In genomic region chr1:158699276-158699675, GRCm38 (mm10) we compare ENCODE assay signal across 13 mouse cellular contexts.
"Had no signal": no experiment of that assay in that cellular context is flagged by ENCODE, and none has a peak within 500 bp of the region (broad histone marks: within the 10 kb centered on the region; RNA-seq: fewer than 3 reads in every experiment).

No protein-coding gene starts in this region.

- H3K9ac ChIP-seq: limb, embryonic 13.5 days; liver, embryonic 15.5 days; midbrain, embryonic 12.5 days; neural tube, embryonic 15.5 days had no signal

- H3K4me3 ChIP-seq: limb, embryonic 13.5 days; liver, embryonic 15.5 days; midbrain, embryonic 12.5 days; myocyte; neural tube, embryonic 15.5 days had no signal

- DNase-seq: kidney, adult 2 months; kidney, postnatal 25 days; right cerebral cortex, adult 18-20 months; right cerebral cortex, postnatal 25 days; spleen, adult 18-20 months; thymus, postnatal 36 days had no signal

- H3K4me1 ChIP-seq: limb, embryonic 13.5 days; liver, embryonic 15.5 days; midbrain, embryonic 12.5 days; neural tube, embryonic 15.5 days had no signal

- H3K36me3 ChIP-seq: limb, embryonic 13.5 days; liver, embryonic 15.5 days; midbrain, embryonic 12.5 days; neural tube, embryonic 15.5 days had no signal

- H3K9me3 ChIP-seq: limb, embryonic 13.5 days; liver, embryonic 15.5 days; midbrain, embryonic 12.5 days; neural tube, embryonic 15.5 days had no signal

- H3K27me3 ChIP-seq: limb, embryonic 13.5 days; liver, embryonic 15.5 days; midbrain, embryonic 12.5 days; neural tube, embryonic 15.5 days had no signal

- H3K27ac ChIP-seq: limb, embryonic 13.5 days; liver, embryonic 15.5 days; midbrain, embryonic 12.5 days; neural tube, embryonic 15.5 days had no signal

- H3K4me2 ChIP-seq: limb, embryonic 13.5 days; liver, embryonic 11.5 days; liver, embryonic 15.5 days; midbrain, embryonic 12.5 days; neural tube, embryonic 15.5 days had no signal

- ATAC-seq: intestine, embryonic 16.5 days had no signal
